Mouse (Mus musculus): ENCODE measurements around the gene Rerg.
"Not testable (repeated sequence)": the region's sequence is repeated elsewhere in the genome, so short reads cannot be mapped to it uniquely, and the experiment has no call there.

Gene Rerg

GRCm38 (mm10) chr6:137076225-137076624, 94.1 kb downstream of the Rerg start:
- no peak for DNase-seq (ENCODE audit: low spot score)

- DNase-seq (ENCODE audit: low spot score): no peak
Observed at GRCm38 (mm10) chr6:137072256-137072655, 98.0 kb downstream of the Rerg start.

- DNase-seq (ENCODE audit: low spot score): no peak
Observed at GRCm38 (mm10) chr6:137071466-137071865, 98.8 kb downstream of the Rerg start.

- no peak for DNase-seq (ENCODE audit: low spot score)
Observed at GRCm38 (mm10) chr6:137065506-137065905, 104.8 kb downstream of the Rerg start.

GRCm38 (mm10) chr6:137064786-137065185, 105.5 kb downstream of the Rerg start:
- DNase-seq (ENCODE audit: low spot score): no peak

GRCm38 (mm10) chr6:137063239-137063940, 106.9 kb downstream of the Rerg start:
- DNase-seq (ENCODE audit: low spot score): no peak

- DNase-seq (ENCODE audit: low spot score): no peak
Observed at GRCm38 (mm10) chr6:137061880-137062531, 108.3 kb downstream of the Rerg start.

- DNase-seq (ENCODE audit: low spot score): no peak
Observed at GRCm38 (mm10) chr6:137060595-137060994, 109.7 kb downstream of the Rerg start.

- DNase-seq (ENCODE audit: low spot score): no peak
Observed at GRCm38 (mm10) chr6:137058257-137058656, 112.0 kb downstream of the Rerg start.

GRCm38 (mm10) chr6:137054073-137054472, 116.2 kb downstream of the Rerg start:
- no peak for DNase-seq (ENCODE audit: low spot score)

GRCm38 (mm10) chr6:137053464-137053863, 116.8 kb downstream of the Rerg start:
- DNase-seq (ENCODE audit: low spot score): peak; percentile 51

- DNase-seq (ENCODE audit: low spot score): no peak
Observed at GRCm38 (mm10) chr6:137053006-137053405, 117.3 kb downstream of the Rerg start.

GRCm38 (mm10) chr6:137047036-137047435, 123.3 kb downstream of the Rerg start:
- DNase-seq (ENCODE audit: low spot score): no peak

- no peak for DNase-seq (ENCODE audit: low spot score)
Observed at GRCm38 (mm10) chr6:137045011-137045504, 125.2 kb downstream of the Rerg start.

- DNase-seq (ENCODE audit: low spot score): not testable (repeated sequence)
Observed at GRCm38 (mm10) chr6:137035611-137036395, 134.5 kb downstream of the Rerg start.

- no peak for DNase-seq (ENCODE audit: low spot score)
Observed at GRCm38 (mm10) chr6:137030611-137031097, 139.6 kb downstream of the Rerg start.

- DNase-seq (ENCODE audit: low spot score): no peak
Observed at GRCm38 (mm10) chr6:137029931-137030610, 140.2 kb downstream of the Rerg start.

GRCm38 (mm10) chr6:137025461-137025860, 144.8 kb downstream of the Rerg start:
- no peak for DNase-seq (ENCODE audit: low spot score)

GRCm38 (mm10) chr6:137024541-137024940, 145.8 kb downstream of the Rerg start:
- DNase-seq (ENCODE audit: low spot score): no peak

GRCm38 (mm10) chr6:137017216-137017973, 152.9 kb downstream of the Rerg start:
- no peak for DNase-seq (ENCODE audit: low spot score)

GRCm38 (mm10) chr6:137014346-137014745, 156.0 kb downstream of the Rerg start:
- no peak for DNase-seq (ENCODE audit: low spot score)

Measured in retina, embryonic 14.5 days (tissue).